Mouse (Mus musculus) neural tube, embryonic 13.5 days (tissue): ENCODE measurements around the gene Cd36. TPM values are rescaled to one million over a fixed set of nuclear protein-coding genes. Genes with fewer than 3 reads are reported as not detected.
"Not testable (repeated sequence)": the region's sequence is repeated elsewhere in the genome, so short reads cannot be mapped to it uniquely, and the experiment has no call there.

Experiments
- ATAC-seq: fragments of 200-750 bp; cut with Nextera tagmentation; 2 replicates; pipeline ENCODE4 v1.8.0; 2017; ENCODE audit warnings: low read depth, mild to moderate bottlenecking, moderate TSS enrichment, moderate library complexity
- H3K27ac ChIP-seq: fragments of 300-500 bp; sonication (generic); replicated peaks from 2 replicates; pipeline ENCODE4 v1.5.1; 2015; ENCODE audit warnings: moderate library complexity, mild to moderate bottlenecking, inconsistent platforms
- H3K27me3 ChIP-seq: fragments of 300-500 bp; sonication (generic); 2 replicates; pipeline ENCODE4 v1.6.1; 2015; ENCODE audit warnings: mild to moderate bottlenecking, inconsistent platforms
- H3K36me3 ChIP-seq: fragments of 300-500 bp; sonication (generic); 2 replicates; pipeline ENCODE4 v1.6.1; 2015; ENCODE audit warnings: mild to moderate bottlenecking, inconsistent platforms
- H3K4me1 ChIP-seq: fragments of 300-500 bp; sonication (generic); replicated peaks from 2 replicates; pipeline ENCODE4 v1.6.1; 2015; ENCODE audit warnings: inconsistent platforms
- H3K4me2 ChIP-seq: fragments of 300-500 bp; sonication (generic); 2 replicates; pipeline ENCODE4 v1.6.1; 2015; ENCODE audit warnings: inconsistent platforms, mild to moderate bottlenecking, moderate library complexity
- H3K4me3 ChIP-seq: fragments of 300-500 bp; sonication (generic); 2 replicates; pipeline ENCODE4 v1.5.1; 2015; ENCODE audit warnings: mild to moderate bottlenecking, inconsistent platforms
- H3K9ac ChIP-seq: fragments of 300-500 bp; sonication (generic); 2 replicates; pipeline ENCODE4 v1.6.1; 2015; ENCODE audit warnings: moderate library complexity, mild to moderate bottlenecking, inconsistent platforms
- H3K9me3 ChIP-seq: fragments of 300-500 bp; sonication (generic); 2 replicates; pipeline ENCODE4 v1.6.1; 2016; ENCODE audit warnings: inconsistent platforms
- WGBS: fragments of 180-500 bp; shearing (Covaris S2); methylation state at CpG from one replicate; pipeline ENCODE4 v1.1.7; 2015; 5-methylcytosine and 5-hydroxymethylcytosine counted together
- polyA plus RNA-seq: library from polyadenylated mRNA; unstranded; fragments of >200 nt; fragmentation: Nextera tagmentation; extraction: Ambion mirVana; gene quantifications from 2 replicates; pipeline ENCODE4 v1.2.1, GENCODE M21; 2015

The Cd36 gene
- polyA plus RNA-seq, result 3.8 and 4.6 TPM in 2 replicates

DNA sequence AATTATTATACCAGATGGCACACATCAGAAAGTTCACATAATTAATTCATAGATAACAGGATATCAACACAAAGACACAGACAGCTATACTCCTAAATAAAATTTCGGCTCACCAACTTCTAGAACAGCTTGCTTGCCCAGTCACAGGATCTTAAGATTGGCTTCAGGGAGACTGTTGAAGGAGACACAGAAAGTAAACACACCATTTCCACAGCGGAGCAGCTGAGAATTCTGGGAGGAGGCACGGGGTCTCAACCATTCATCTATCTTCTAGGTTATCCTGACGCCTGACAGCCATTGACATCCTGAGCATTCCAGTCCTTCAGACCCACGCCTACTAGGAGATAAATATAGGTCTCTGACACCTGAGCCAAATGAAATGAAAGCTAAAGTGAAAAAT is at the start of gene Cd36:
Gene Cd36, minus strand, starts transcription at position 204 of the 400 bp plus-strand sequence.
- Histone ChIP-seq H3K9me3 (no peaks in the 10 kb centered on the region), H3K4me1 (no peaks in the 10 kb centered on the region), H3K4me2 (no peak within 1 kb of the TSS), H3K36me3 (no peaks in the 10 kb centered on the region), H3K9ac (no peak within 1 kb of the TSS), H3K27ac (no peak within 1 kb of the TSS), H3K27me3 (no peaks in the 10 kb centered on the region), H3K4me3 (no peak within 1 kb of the TSS)
- no peak for ATAC-seq
- WGBS, result 53% methylated on average over 5 of the region's 5 CpGs

DNA sequence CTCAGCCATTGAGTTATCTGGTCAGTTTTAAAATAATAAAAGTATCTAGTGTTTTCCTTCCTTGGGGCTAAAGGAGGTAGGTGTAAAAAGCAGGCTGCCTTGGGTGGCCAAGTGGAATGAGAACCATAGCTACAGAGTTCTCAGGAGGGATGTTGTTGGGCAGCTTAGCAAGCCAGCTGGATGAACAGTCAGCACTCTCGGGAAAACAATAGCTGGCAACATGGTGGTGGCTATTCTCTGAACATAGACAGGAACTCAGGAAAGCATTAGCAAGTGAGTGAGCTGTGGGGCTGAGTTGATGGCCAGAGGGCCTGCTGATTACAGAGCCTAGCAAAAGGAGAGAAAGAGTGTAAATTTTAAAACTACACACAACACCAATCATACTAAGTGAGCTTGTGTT is 45.9 kb upstream of the Cd36 start:
- H3K4me1 ChIP-seq, result no peaks in the 10 kb centered on the region
- no peak overlapping the region for H3K4me2 ChIP-seq
- no peaks in the 10 kb centered on the region for H3K27me3 ChIP-seq
- WGBS, result 69% methylated on average over 1 of the region's 1 CpGs
- no peaks in the 10 kb centered on the region for H3K36me3 ChIP-seq
- ATAC-seq, result no peak
- no peak overlapping the region for H3K27ac ChIP-seq
- no peak overlapping the region for H3K9ac ChIP-seq
- H3K9me3 ChIP-seq, result no peaks in the 10 kb centered on the region
- no peak overlapping the region for H3K4me3 ChIP-seq

DNA sequence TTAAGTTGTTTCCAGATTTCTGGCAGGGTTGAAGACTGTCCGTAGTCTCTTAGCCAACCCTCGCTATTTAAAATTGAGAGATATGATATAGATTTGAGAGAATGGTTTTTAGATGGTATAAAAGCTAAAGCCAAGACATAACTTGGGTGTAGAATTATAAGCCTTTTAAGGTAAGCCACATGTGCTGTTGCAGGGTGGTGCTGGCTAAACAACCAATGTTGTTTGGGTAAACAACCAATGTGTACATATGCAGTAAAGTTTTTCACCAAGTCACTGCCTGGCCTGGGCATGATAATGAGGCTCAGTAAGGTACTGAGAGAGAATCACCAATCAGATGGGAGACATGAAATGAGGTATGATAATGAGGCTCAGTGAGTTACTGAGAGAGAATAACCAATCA is 43.0 kb upstream of the Cd36 start:
- H3K27me3 ChIP-seq, H3K4me2 ChIP-seq, H3K9me3 ChIP-seq, H3K9ac ChIP-seq, H3K4me1 ChIP-seq, ATAC-seq, H3K36me3 ChIP-seq, H3K4me3 ChIP-seq, H3K27ac ChIP-seq: not testable (repeated sequence)
- 95% methylated on average over 2 of the region's 2 CpGs for WGBS

DNA sequence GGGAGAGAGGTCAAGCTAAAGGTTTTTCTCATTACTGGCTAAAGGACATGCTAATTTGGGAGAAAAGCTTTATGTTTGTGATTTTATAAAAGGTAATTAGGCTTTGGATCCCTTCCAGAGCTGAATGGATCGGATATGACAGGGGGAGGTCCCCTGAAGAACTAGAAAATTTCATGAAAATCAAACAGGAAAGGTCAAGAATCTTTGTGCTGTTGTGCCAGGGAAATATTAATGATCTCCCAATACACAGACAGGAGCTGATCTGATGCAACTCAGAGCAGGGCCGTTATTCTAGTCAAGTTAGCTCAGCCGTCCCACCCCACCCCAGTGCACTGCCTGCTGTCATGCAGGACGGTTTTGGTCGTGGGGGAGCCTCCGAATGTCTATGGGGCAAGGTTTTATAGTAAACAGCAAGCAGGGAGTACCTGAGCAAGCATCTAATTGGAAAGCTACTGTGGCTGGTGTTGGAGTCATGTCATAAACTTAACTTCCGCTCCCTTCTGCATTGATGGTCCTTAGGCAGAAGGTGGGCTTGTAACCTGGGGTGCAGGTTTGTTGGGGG is 40.5 kb upstream of the Cd36 start:
- Histone ChIP-seq H3K4me1 (peaks cover 5% of the 10 kb centered on the region; the same call in 1 of the 2 replicates), H3K27me3 (no peaks in the 10 kb centered on the region), H3K4me3 (no peak overlapping the region), H3K9ac (no peak overlapping the region), H3K36me3 (no peaks in the 10 kb centered on the region), H3K4me2 (no peak overlapping the region), H3K27ac (no peak overlapping the region), H3K9me3 (no peaks in the 10 kb centered on the region)
- no peak for ATAC-seq
- 62% methylated on average over 7 of the region's 7 CpGs for WGBS

DNA sequence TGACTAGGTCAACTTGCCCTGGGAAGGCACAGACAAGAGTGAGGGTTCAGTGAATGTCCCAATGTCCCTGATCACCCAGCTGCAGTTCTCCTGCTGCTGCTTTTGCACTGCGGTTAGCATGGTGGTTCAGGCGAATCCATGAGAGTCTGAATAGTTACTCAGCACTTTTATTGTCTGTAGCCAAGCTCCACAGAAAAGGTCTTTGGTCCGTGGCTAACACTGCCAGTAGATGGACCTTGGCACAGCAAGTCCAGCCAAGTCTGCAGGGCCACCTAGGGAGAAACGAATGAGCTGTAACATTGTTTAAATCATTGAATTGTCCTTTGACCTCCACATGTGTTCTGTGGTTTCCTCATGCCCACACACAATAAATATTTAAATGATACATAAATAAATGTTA is 39.9 kb upstream of the Cd36 start:
- no peak for ATAC-seq
- Histone ChIP-seq H3K27me3 (no peaks in the 10 kb centered on the region), H3K4me1 (peaks cover 5% of the 10 kb centered on the region; the same call in 1 of the 2 replicates), H3K9ac (no peak overlapping the region), H3K4me2 (no peak overlapping the region), H3K36me3 (no peaks in the 10 kb centered on the region), H3K9me3 (no peaks in the 10 kb centered on the region), H3K4me3 (no peak overlapping the region), H3K27ac (no peak overlapping the region)
- 25% methylated on average over 4 of the region's 4 CpGs for WGBS

DNA sequence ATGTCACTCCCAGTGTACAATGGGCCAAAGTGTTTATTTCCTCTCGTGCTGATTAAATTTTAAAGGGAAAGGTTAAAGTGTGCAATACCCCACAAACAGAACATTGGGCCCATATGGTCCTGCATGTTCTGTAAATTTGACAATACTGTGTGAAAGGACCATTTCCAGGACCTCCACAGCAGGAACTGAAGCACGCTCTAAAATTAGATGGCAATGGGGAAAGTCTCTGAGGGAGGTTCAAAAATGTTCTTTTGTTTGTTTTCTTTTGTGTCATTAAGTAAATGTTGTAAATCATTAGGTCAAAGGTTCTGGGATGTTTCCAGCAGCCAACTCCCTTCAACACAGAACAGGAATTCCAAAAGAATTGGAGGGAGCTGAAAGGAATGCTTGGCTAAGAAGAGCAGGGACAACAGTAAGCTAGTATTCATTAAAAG is 35.5 kb upstream of the Cd36 start:
- 21% methylated on average over 2 of the region's 2 CpGs for WGBS
- no peaks in the 10 kb centered on the region for H3K9me3 ChIP-seq
- no peak overlapping the region for H3K27ac ChIP-seq
- no peaks in the 10 kb centered on the region for H3K27me3 ChIP-seq
- no peak overlapping the region for H3K4me3 ChIP-seq
- peaks cover 5% of the 10 kb centered on the region; the same call in 1 of the 2 replicates for H3K4me1 ChIP-seq
- H3K4me2 ChIP-seq, result no peak overlapping the region
- no peaks in the 10 kb centered on the region for H3K36me3 ChIP-seq
- H3K9ac ChIP-seq, result no peak overlapping the region
- no peak for ATAC-seq

DNA sequence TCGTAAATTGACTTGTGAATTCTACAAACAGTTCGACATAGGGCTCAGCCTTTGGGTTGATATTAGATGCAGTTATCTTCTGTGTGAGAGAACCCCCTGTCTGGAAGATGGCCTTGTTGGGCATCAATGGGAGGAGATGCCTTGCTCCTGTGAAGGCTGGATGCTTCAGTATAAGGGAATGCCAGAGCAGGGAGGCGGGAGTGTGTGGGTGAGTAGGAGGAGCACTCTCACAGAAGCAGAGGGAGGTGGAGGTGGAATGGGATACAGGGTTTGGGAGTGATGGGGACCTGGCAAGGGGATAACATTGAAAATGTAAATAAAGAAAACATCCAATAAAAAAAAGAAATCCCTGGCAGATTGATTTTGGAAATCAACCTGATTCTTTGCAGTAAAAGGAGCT is 35.0 kb upstream of the Cd36 start:
- Histone ChIP-seq H3K4me2 (no peak overlapping the region), H3K27ac (no peak overlapping the region), H3K27me3 (no peaks in the 10 kb centered on the region), H3K9ac (no peak overlapping the region), H3K36me3 (no peaks in the 10 kb centered on the region), H3K4me3 (no peak overlapping the region), H3K4me1 (peaks cover 5% of the 10 kb centered on the region; the same call in 1 of the 2 replicates), H3K9me3 (no peaks in the 10 kb centered on the region)
- no peak for ATAC-seq
- 75% methylated on average over 3 of the region's 3 CpGs for WGBS

DNA sequence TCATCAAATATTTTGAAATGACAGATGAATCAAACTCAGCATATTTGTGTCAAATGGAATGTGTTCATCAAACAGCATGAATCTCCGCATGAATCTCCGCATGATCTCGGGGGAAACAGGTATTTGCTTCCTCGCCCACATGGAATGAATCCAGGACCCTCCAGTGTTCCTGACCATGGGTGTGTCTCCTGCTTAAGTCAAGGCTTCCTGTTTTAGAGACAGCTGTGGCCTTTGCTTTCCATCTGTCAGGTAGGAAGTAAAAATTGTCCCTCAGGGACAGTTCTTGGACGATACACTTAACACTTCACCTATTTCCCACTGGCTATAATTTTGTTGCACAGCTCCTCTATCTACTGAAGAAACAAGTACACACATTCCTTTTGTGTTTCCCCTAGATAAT is 30.4 kb upstream of the Cd36 start:
- Histone ChIP-seq H3K27ac (no peak overlapping the region), H3K36me3 (no peaks in the 10 kb centered on the region), H3K9ac (no peak overlapping the region), H3K4me2 (no peak overlapping the region), H3K27me3 (no peaks in the 10 kb centered on the region), H3K4me1 (no peaks in the 10 kb centered on the region), H3K4me3 (no peak overlapping the region), H3K9me3 (no peaks in the 10 kb centered on the region)
- WGBS, result 80% methylated on average over 5 of the region's 5 CpGs
- ATAC-seq, result no peak

DNA sequence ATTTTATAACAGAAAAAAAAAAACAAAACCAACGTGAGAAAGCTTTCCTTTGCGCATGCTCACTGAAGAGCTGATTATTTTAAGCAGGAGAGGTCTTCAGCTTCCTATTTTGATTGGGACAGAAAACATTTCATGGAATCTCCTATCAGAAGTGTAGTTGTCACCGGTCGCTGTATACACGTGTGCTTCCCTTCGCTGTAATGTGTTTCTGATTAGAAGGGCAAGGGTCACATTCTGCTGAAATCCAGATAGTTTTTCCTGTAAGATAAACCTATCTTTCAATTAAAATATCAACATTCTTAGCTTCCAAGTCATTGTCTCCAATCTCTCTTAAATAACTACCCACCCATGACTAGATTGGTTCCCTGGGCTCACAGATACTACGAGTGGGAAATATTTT is 16.2 kb upstream of the Cd36 start:
- H3K9ac ChIP-seq, result no peak overlapping the region
- no peak overlapping the region for H3K4me2 ChIP-seq
- no peak overlapping the region for H3K4me3 ChIP-seq
- H3K27me3 ChIP-seq, result no peaks in the 10 kb centered on the region
- WGBS, result 80% methylated on average over 7 of the region's 7 CpGs
- H3K36me3 ChIP-seq, result no peaks in the 10 kb centered on the region
- no peaks in the 10 kb centered on the region for H3K9me3 ChIP-seq
- H3K4me1 ChIP-seq, result no peaks in the 10 kb centered on the region
- H3K27ac ChIP-seq, result no peak overlapping the region
- ATAC-seq, result no peak

DNA sequence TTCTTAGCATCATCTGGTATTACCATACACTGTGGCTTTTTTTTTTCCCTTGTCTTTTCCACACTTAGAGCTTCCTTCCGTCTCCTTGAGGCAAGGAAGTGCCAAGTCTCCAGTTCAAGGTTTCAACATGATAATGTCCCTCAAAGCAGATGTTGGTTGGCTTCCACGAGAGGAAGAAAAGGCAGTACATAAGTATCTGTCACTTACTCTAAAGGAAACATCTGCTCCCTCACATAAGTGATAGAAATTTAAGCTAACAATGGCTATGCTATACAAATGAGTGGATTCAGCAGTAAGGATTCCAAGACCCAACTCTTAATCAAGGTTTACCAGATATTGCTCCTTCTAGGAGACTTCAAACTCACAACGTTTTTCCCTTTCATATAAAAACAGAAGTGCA is 10.3 kb upstream of the Cd36 start:
- ATAC-seq, result no peak
- Histone ChIP-seq H3K9ac (no peak overlapping the region), H3K27me3 (no peaks in the 10 kb centered on the region), H3K4me1 (no peaks in the 10 kb centered on the region), H3K4me3 (no peak overlapping the region), H3K4me2 (no peak overlapping the region), H3K27ac (no peak overlapping the region), H3K36me3 (no peaks in the 10 kb centered on the region), H3K9me3 (no peaks in the 10 kb centered on the region)
- WGBS, result 69% methylated on average over 3 of the region's 3 CpGs

DNA sequence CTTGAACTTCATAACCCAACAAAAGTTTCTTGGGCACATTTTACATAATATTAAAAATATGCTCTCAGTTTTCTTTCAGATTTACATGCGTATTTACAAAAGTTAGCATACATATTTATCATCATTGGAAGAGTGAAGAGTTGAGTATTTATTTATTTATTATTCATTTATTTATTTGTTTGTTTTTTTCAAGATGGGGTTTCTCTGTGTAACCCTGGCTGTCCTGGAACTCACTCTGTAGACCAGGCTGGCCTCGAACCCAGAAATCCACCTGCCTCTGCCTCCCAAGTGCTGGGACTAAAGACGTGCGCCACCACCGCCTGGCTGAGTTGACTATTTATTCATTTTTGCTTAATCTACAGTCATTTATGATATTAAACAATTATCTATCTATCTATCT is 9.0 kb upstream of the Cd36 start:
- ATAC-seq, H3K9ac ChIP-seq, H3K4me1 ChIP-seq, H3K4me3 ChIP-seq, H3K36me3 ChIP-seq, H3K4me2 ChIP-seq, H3K9me3 ChIP-seq, H3K27ac ChIP-seq, H3K27me3 ChIP-seq: not testable (repeated sequence)
- WGBS, result 96% methylated on average over 5 of the region's 5 CpGs

DNA sequence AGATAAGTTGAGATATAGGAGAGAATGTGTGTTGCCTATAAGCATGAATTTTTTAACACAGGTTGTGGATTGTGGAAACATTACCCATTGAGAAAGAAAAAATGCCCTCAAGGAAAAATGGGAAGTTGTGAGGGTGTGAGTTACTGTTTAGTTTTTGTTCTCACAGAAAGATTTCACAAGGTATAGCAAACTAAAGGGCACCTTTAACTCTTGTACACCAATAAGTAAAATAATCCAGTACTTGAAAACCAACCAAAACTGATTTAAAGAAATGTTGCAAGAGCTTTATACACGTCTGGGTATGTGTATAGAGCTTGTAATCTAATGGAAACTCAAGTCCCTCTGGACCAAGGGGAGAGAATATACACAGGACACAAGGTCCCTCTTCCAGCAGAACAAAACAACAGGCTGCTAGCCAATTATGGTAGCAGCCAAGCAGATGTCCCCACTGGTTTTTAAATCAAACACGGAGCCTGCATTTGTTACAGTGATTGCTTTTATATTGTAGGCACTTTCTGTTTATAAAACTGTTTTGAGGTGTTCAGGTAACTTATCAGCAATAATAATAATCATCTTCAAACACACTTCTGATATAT is 5.1 kb upstream of the Cd36 start:
- Histone ChIP-seq H3K4me2 (no peak overlapping the region), H3K9me3 (no peaks in the 10 kb centered on the region), H3K9ac (no peak overlapping the region), H3K4me3 (no peak overlapping the region), H3K4me1 (no peaks in the 10 kb centered on the region), H3K36me3 (no peaks in the 10 kb centered on the region), H3K27ac (no peak overlapping the region), H3K27me3 (no peaks in the 10 kb centered on the region)
- WGBS, result 65% methylated on average over 2 of the region's 2 CpGs
- no peak for ATAC-seq

DNA sequence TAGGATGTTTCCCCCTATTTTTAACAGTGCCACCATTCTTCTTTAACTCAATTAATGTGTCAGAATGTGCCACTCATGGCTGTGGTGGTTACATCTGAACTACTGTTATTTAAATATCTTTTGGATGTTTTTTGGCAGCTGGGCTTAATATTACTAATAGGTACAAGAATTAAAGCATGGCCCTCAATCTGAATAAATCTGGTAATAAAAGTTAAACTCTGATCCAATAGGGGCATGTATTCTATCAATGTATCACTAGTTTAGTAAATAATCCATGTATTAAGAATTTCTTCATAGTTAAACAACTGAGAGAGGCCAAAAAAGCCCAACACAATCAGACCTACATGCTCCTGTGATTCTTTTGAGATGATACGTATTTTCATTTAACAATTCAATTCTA is 690 bp upstream of the Cd36 start:
- no peaks in the 10 kb centered on the region for H3K9me3 ChIP-seq
- H3K9ac ChIP-seq, result no peak overlapping the region
- no peak overlapping the region for H3K27ac ChIP-seq
- H3K27me3 ChIP-seq, result no peaks in the 10 kb centered on the region
- H3K4me1 ChIP-seq, result no peaks in the 10 kb centered on the region
- H3K36me3 ChIP-seq, result no peaks in the 10 kb centered on the region
- H3K4me2 ChIP-seq, result no peak overlapping the region
- no peak for ATAC-seq
- no peak overlapping the region for H3K4me3 ChIP-seq
- WGBS, result 86% methylated on average over 1 of the region's 1 CpGs
